Mouse (Mus musculus) right cerebral cortex, postnatal 10 days (tissue): Measurements from ENCODE around the gene Sox11.

Source experiments
- DNase-seq, 2 experiments: peaks; one replicate each; pipeline ENCODE4 v3.0.0; 2021; ENCODE audit warnings: low spot score in 2 of 2

The Sox11 gene

DNA sequence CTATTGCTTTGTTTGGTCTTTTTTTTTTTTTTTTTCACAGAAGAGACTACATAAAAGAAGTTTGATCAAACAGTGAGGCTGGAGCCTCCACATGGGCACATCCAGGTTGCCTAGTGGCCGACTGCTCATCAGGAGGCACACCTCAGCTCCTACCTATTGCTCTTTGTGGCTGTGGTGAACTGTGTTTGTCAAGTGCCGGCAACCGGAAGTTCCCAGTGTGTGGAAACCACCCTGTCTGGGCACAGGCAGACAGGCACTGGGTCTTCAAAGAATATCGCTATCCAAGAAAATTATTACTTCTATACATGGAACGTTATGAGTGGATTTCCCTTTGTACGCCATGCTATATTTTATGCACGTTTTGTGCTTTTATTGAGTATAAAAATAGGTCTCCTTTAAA is 6.0 kb downstream of the Sox11 start:
- DNase-seq: no peak

- DNase-seq: no peak
Observed at GRCm38 (mm10) chr12:27335356-27336055, 6.9 kb downstream of the Sox11 start.

DNA sequence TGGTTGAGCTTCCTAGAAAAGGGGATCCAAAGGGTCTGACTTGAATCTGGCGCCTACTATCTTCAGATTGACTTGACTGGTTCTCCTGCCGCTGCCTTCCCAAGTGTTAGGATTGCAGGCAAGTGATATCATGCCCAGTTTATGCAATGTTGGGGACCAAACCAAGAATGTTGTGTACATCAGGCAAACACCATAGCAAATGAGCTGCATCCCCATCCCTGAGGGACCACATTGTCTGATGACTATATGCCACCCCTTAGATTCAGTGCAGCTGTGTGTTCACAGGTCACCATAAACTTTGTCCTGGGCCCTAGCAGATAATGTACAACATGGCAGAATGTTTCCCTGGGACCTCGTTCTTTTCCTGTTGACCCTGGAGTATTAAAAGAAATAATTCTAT is 8.8 kb downstream of the Sox11 start:
- no peak for DNase-seq

DNA sequence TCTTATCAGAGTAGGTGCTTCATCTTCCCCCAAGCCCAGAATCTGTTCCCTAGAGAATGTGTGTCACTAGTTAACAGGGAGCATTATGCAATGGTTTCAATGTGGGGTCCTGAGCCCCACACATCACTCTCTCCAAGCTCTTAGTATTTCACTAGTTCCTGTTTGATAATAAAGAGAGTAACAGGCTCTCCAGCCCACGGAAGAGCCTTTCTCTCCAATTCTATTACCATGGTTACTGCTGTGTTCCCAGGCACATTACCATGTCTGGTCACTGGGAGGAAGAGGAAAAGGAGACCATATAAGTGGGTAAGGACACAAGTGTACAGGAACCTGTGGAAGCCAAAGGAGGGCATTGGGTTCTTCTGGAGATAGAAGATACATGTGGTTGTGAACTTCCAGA is 19.0 kb downstream of the Sox11 start:
- no peak for DNase-seq

DNA sequence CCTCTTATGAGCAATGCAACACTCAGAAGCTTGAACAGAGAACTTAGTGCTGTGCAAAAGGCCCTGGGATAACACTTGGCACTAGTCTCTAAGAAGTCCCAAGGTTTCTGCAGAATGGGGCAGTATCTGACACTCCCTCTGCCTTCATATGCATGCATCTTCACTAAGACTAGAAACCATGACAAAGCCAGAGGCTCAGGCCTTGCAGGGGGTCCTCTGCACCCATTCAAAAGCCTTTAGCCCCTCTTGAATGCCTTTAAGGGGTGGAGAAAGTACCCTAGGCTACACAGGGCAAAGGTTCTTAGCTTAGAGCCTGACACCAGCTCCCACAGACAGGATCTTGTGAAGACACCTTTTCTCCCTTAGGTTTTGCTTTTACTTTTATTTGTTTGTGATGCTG is 21.7 kb downstream of the Sox11 start:
- DNase-seq: no peak

DNA sequence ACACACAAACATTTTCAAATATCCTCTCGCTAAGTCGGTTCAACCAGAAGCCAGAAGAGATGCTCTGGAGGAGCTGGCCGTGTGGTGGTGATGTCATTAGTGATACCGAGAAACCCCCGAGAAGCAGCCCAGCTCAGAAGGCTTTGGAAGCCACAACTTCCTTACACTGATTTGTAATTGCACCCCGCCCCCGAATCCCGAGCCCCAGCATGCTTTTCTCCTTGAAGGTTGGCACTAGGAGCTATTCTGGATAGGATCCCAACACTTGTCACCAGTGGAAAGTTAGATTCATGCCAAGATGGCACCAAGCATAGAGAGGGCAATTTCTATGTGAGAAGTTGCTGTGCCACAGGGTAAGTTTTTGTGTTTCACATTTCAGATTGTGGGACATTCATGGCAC is 29.4 kb downstream of the Sox11 start:
- peak; percentile 33 to 39 for DNase-seq

DNA sequence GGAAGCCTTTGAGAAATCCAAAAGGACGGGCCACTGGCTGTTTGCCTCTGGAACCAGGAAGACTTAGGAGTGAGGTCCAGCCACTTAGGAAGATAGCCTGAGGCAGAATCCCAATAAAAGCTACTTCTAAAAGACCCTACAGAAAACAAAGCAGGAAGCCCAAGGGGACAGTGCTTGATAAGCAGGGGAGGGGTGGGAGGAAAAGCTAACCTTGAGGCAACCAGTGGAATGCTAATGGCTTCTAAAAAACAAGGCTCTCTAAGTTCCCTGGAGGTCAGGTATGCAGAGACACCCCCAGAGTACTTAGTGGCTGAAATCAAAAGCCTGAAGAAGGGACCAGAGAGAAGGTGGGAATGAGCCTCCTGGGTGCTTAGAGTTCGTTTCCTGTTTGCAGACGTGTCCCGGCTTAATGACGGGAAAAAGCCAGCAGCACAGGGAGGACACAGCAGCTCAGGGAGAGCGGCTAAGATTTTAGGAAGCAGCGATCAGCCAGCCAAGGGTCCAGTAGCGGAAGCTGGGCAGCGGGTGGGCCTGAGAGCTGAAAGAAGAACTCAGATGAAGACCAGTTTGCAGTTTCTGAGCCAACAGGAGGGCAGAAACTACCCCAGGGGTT is 30.4 kb downstream of the Sox11 start:
- no peak for DNase-seq

DNA sequence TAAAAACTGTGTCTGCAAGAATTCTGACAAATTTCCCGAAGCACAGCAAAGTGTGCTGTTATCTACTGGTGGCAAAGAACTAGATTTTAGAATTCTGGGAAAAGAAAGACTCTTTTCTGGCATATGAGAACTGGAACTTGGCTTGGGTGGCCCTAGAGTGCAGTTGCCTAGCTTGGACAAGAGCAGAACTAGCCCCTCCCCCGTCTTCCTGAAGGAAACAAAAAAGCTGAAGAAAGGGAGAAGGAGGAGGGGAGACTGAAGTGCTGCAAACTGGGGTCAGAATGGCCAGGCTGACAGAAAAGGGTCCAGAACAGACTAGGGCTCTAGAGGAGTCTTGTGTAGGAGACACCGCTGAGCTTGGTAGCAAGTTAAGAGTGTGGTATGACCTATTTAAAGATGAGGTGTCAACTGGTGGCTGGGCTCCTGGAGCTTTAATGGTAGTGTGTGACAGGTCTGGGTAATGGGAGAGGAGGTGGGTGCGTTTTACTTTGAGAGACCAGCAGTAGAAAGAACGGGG is 31.0 kb downstream of the Sox11 start:
- no peak for DNase-seq

DNA sequence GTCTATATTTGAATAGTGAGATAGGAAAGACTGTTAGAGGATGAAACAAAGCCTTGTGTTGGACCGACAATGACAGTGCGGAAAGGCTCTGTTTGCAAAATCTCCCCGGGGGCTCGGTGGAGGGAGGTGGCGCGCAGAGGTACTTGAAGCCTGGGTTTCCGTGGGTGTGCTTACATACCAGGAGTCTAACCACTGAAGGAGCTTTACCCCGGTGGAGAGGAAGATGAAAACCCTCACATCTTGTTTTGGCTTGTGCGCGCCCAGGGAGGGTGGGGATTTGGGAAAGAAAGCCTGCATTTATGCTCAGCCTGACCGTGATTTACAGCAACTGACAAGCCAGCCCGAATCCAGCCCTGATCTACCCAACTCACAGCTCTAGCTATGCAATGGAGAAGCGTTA is 31.7 kb downstream of the Sox11 start:
- no peak for DNase-seq

GRCm38 (mm10) chr12:27309969-27310368 is 32.4 kb downstream of the Sox11 start:
- DNase-seq: no peak

GRCm38 (mm10) chr12:27304713-27305437 is 37.5 kb downstream of the Sox11 start:
- DNase-seq: no peak

DNA sequence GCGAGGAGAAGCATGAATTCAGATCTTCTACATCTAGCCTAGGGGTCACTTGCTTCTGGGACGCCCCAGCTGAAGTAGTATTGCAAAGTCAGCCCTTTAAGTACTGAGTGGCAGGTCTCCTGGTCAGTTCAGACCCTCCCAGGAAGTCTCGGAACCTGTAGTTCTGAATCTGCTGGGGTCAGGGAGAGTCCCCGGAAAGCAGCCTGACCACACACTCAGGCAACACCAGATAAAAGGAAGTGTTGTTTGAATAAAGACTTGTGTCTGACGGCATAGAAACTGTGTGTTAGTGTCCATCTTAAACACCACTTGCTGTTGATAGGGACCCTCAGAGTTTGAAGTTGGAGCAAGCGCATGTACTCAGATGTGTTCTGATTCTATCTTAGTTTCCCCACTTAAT is 39.2 kb downstream of the Sox11 start:
- DNase-seq: no peak

DNA sequence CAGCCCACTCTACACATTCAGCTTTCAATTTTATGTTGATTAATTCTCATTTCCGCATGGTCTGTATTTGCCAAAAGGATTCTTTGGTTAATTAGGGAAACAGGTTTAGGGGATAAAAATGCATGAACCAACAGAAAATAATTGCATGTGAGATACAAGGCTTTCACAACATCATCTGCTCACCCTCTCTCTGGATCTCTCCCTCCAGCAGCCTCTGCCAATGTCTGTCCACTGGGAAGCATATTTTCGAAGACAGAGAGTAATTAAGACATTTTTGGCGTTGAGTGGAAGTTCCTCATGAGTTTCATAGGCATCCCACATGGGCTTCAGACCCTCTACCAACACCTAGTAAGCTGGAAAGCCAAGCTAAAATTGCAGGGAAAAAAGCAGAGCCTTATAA is 43.7 kb downstream of the Sox11 start:
- no peak for DNase-seq

DNA sequence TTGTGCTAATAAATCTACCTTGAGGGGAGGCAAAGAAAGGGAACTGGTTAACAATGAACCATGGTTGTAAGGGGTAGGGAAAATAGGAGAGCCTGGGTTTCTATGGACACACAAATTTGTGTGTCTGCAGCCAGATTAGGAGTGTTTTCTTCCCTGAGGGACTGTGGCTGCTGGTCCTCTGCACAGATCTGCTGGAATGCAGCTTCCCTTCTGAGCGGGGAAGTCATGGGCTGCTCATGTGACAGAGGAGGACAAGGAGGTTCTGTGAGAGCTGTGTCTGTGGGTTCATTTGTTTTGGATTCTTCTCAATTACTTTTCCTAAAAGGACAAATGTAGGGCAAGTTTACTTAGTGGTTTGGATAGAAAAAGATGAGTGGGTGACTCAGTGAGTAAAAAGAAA is 48.2 kb downstream of the Sox11 start:
- DNase-seq: no peak

DNA sequence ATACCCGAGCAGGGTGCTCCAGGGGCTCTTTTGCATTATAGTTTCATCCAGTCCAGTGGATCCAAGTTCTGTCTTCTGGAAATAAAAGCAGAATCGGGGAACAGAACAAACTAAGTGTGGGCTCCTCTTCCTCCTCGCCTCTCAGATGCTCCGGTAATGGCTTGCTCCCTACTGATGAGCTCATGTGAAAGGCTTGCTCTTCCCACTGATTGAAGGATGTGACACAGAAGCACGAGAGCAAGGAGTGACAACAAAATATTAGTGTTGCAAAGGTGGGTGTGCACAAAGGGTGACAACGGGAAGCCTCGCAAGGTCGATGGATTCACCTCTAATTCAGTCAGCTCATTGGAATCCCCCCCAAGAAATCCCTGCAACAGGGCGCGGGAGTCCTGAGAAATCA is 48.6 kb downstream of the Sox11 start:
- DNase-seq: no peak

DNA sequence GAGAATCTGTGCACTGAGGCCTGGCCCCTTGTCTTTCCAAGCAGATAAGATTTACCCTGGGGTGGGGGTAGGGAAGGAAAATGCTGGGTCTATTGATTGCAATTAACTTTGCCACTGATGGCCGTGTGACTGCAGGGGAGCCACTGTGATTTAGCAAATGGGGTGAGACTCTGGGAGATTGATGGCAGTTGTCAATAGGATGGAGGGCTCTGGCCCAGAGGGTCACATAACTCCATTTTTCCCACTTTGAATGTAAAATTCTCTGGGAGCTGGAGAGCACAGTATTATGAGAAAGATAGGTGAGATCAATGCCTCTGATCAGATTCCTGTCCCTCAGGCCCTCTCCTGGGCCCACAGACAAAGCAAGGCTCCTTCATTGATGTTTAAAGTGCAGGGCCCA is 49.2 kb downstream of the Sox11 start:
- DNase-seq: no peak
